Mouse (Mus musculus) heart, adult 18-20 months (tissue): ENCODE measurements around the gene Dennd5a. TPM values are rescaled to one million over a fixed set of nuclear protein-coding genes. Genes with fewer than 3 reads are reported as not detected.
"Not testable (repeated sequence)": the region's sequence is repeated elsewhere in the genome, so short reads cannot be mapped to it uniquely, and the experiment has no call there.

Experiments
- DNase-seq, 2 experiments: peaks; one replicate each; pipeline ENCODE4 v3.0.0; 2021 to 2022; ENCODE audit warnings: mixed read lengths in 1 of 2
- long read RNA-seq, 2 experiments: library from polyadenylated mRNA; stranded (forward); transcript quantifications; one replicate each; pipeline ENCODE4 v2.0.0; 2021
- total RNA-seq, 2 experiments: library from RNA; stranded (reverse); gene quantifications; 2 replicates each; pipeline ENCODE4 v1.2.3; 2021

Gene Dennd5a
- total RNA-seq: 100 to 1,000 TPM; 122 to 123 TPM
- long read RNA-seq, experiment 1, full-length matches to known transcripts: 43 of 73 reads
- long read RNA-seq, experiment 1, partial matches to known transcripts: 23 of 73 reads
- long read RNA-seq, experiment 1, other reads (novel, unspliced or antisense): 7 of 73 reads
- long read RNA-seq, experiment 2, full-length matches to known transcripts: 15 of 29 reads
- long read RNA-seq, experiment 2, partial matches to known transcripts: 12 of 29 reads
- long read RNA-seq, experiment 2, other reads (novel, unspliced or antisense): 2 of 29 reads

DNA sequence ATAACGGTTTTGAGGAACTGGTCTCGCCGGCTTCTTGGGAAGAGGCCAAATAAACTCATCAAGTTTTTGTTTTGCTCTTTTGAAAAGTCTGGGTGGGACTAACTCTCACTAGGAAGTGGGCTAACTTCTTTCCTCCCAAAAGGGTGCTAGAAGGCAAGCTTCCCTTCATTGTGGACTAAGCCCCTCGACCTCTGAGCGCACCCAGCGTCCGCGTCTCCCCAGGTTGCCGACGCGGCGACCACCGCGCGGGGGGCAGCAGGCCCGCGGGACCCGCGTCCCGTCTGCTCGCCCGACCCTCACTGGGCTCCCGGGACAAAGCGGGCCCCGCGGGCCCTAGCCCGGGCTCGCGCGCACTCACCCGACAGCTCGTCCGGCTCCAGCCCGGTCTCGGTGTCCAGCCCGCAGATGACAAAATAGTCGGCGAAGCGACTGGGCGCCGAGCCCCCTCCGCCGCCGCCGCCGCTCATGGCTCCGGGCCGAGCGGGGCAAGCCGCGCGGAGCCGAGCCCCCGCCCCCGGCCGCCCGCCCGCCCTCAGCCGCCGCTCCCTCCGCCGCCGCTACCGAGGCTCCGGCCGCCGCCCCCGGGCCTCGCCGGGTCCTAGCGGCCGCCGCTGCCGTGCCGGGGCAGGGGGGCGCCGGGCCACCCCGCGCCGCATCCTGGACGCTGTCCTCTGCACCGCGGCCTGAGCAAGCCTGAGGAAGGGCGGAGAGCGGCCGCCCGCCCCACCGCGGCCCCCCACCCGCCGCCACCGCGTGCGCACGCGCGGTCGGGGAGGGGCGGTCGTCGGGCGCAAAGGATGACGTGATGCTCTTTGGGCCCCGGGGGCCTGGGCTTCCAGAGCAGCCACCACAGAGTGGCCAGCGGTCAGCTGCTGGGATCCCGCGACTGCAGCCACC lies at the start of gene Dennd5a:
Gene Dennd5a, minus strand, starts transcription at position 755 of the 897 bp plus-strand sequence.
- DNase-seq: peak; percentile 81 to 88

DNA sequence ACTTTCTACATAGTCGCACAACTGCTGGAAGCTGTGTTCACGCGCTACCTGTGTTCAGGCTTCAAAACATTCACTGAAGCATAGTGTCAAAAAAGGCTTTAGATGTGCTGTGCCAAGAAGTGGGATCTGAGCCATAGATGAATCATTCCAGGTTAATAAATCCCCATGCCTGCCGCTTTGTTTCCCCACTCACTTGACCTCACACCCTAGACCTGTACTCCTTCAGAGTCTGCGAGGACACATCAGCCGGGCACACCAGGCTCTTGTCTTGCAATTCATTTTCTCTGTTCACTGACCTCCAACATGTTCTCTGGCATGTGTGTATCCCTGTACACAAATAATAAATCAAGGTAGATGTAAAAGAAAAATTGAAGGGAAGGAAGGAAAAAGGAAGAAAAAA lies 48.8 kb upstream of the Dennd5a start:
- DNase-seq: no peak

DNA sequence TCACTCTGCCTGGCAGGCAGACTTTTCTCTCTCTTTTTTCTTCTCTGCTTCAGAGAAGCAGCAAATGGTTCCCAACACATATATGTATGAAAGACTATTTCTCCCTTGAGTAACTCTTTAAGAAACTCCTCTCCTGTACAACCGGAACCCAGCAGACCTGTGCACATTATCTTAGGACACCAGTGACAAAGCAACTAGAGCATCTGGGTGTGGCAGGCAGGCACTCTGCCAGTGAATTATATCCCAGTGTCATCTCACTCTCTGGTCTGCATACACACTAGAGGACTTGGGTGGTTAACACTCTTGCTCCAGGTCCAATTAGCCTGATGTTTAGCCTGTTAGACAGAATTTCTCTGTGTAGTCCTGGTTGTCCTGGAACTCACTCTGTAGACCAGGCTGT lies 48.2 kb upstream of the Dennd5a start:
- DNase-seq: no peak

DNA sequence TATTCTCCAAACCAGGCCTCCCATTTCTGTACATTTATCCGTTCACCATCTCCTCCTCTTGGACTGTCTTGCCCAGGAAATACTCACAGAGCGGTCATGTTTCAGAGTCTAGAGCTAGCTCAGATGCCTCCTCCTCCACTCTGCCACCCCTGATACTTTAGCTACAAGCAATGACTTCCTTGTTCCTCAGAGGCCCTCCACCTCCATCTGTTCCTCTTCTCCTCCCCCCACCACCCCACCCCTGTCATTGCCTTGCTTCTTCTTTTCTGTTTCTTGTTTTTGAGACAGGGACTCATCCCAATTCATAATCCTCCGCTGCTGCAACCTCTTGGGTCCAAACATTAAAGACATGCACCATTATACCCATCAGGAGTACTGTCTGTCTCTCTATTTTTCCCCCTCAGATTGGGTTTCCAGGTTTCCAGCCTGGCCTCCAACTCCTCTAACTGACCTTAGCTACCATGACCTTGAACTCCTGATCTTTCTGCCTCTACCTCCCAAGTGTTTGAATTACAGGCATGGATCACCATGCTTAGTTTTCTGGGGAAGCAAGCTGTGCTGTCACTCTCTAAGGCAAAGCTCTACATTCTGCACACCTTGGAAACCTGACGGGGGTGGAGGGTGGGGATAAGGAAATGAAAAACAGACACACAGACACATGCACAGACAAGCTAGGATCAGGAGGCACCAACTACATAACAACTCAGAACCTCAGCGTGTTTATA lies 46.4 kb upstream of the Dennd5a start:
- DNase-seq: peak in 1 of 2 experiments; percentile 11

DNA sequence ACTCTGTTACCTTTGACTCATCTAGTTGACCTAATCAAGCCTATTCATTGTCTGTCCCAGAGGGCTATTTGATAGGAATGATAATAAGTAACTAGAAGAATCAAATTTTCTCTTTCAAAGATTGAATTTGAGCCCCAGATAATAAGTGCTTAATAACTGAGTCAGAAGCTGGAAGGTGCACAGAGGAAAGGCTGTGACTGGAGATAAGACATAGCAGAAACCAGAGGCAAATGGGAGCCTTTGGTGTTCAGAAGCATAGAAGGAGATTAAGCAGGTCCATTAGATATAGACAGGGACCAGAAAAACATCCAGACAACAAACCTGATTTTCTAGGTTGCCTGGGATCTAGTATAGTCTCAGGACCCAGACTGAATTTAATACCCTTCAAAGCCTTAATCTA lies 45.7 kb upstream of the Dennd5a start:
- DNase-seq: no peak

DNA sequence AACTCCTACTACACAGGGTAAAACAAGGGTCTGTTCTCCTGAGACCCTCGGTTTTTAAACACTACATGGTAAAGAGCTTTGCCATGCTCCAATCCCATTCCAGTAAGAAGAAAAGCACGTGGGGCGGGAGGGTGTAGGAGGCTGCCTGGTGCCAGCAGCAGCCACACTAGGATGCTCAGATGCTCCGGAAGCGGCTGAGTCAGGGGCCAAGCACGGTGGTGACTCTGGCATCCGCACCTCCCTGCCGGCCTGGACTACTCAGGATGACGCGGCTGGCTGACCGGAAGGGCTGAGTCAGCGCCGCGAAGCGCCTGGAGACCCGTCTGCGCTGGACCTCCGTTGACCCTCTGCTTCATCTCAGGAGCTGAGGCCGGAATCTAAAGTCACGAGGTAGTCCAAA lies 42.7 kb upstream of the Dennd5a start:
- DNase-seq: peak; percentile 42 to 64

DNA sequence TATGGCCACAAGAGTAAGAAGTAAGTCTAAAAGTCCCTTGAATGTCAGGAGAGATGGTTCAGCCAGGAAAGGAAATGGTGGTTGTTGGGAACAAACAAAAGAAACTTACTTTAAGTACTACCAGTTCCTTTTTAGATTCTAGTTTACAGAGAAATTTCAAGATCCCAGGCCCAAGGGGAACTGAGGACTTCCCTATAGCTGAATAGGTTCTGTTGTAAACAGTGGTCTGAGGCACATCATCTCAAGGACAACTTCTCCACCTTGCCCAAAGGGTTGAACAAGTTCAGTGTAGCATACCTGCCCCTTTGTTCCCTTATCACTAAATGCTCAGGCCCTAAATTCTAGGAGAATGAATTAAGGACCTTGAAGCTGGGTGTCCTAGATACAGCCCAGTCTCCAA lies 41.8 kb upstream of the Dennd5a start:
- peak in 1 of 2 experiments; percentile 9 for DNase-seq

DNA sequence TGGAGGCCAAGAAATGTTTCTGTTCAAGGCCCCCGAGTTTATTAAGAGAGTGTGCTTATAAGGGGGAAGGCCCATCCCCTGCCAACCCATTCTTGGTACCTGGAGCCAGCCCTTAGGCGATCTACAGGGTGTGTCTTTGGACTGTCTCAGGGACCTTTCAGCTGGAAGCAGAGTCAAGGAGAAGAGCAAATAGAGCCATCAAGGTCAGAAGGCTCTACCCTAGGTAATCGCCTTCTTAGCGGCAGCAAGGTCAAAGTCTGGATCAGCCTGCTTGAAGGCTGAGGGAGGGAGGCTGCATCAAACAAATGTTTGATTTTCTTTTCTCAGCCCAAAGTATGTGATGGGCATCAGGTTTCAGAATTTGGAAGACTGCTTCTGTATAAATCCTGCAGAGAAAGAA lies 38.1 kb upstream of the Dennd5a start:
- DNase-seq: no peak

DNA sequence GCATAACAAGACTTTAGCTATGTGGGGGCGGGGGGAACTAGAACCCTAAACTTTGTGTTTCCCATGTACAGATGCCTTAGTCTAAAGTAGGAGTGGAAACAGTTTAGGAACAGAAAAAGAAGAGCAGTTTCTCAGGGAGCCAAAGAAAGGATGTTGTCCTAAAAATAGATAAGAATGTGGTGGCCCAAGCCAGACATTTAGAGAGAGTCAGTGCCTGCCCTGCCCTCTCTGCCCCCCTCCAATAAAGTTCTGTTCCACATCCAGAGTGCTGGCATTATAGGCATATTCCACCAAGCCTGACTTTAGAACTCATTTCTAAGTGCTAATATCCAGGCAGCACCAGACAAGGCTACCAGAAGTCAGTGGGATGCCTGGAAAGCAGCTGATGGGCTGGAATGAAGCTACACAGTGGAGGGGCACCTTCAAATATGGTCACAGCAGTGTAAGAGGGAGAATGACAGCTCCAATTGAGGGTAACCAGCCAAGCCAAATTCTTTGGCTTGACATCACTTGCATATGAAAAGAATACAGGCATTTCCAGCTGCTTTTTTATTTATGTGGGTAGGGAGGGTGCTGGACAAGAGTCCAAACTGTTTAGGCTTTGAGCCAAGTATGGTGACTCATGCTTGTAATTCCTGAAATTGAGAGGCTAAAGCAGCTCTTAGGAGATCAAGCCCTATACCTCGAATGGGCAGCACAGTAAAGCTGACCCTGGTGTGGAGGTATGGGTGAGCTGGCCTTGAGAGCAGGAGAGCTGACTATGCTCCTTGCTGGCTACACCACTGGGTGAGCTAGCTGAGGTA lies 33.1 kb upstream of the Dennd5a start:
- peak; percentile 76 to 80 for DNase-seq

DNA sequence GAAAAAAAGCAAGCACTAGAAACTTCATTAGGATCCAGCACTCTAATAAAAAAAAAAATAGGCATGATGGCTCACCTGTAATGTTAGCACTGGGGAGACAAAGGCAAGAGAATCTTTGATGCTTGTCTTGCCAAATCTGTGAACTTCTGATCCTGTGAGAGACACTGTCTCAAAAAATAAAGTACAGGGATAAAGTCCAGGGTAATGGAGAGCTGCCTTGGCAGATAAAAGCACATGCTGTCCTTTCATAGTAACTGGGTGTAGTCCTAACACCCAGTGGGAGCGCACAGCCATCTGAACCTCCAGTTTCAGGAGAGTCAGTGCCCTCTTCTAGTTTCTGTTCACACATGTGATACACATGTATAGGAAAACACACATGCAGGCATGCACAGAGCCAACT lies 31.0 kb upstream of the Dennd5a start:
- no peak for DNase-seq

DNA sequence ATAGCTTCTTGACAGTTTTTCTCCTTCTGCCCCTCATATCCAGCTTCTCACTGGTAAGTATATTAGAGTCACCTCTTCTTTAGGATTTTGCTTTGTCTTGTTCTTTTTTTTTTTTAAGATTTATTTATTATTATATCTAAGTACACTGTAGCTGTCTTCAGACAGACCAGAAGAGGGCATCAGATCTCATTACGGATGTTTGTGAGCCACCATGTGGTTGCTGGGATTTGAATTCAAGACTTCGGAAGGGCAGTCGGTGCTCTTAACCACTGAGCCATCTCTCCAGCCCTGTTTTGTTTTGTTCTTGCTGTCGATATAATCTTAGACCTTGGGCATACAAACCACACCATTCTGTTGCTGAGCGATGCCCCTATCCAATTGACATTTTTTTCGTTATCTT lies 26.5 kb upstream of the Dennd5a start, which contains the start of gene Tmem41b:
Gene Tmem41b, minus strand, starts transcription at position 155 of the 400 bp plus-strand sequence.
- peak; percentile 35 to 46 for DNase-seq

DNA sequence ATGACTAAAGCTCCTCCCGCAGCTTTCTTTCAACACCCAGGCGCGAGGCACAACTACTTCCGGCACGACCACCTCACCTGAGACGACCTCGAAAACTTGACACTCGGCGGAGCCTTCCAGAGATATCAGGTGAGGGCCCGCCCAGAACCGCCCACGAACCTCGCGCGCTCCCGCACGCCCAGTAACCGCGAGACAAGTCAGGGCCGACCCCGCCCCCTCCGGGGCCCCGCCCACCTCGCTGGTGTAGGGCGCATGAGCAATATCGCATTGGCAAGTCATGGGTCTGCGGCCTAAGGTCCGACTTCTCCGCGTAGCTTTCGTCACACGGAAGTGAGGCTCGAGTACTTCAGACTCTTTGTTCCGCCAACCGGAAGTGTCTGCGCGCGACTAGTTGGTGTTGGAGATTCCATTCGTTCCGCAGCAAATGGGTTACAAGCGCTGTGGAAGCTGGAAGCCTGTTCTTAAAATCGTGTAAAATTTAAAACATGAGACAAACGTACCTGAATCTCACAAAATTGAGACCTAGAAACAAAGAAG lies 25.9 kb upstream of the Dennd5a start:
- DNase-seq: peak; percentile 99

DNA sequence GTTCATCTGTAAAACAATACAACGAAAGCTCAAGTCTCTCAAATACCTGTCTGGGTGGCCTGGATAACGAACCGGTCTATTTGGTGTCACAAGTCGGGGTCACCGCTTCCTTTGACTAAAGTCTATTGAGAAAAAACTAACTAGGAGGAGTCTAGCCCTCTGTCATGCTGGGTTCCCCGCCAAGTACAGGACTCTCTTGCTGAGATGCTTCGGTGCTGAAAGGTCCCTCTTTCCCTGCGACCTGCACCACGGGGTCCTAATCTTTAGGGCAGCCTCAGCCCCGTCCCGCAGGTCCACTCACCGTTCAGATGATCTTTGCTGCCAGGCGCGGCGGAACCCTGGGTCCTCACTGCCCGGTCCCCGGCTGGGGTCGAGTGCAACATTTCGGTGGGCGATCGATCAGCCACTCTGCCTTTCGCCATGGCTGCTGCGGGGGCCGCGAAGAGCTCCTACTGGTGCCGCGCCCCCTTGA lies 25.4 kb upstream of the Dennd5a start:
- no peak for DNase-seq

DNA sequence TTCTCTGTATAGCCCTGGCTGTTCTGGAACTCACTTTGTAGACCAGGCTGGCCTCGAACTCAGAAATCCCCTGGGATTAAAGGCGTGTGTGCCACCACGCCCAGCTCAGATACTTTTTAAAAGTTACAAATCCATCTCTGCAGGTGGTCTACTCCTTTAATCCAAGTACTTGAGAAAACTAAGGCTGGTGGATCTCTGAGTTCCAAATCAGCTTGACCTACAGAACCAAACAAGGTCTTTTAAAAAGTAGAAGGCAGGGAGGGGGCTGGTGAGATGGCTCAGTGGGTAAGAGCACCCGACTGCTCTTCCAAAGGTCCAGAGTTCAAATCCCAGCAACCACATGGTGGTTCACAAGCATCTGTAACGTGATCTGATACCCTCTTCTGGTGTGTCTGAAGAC lies 24.3 kb upstream of the Dennd5a start:
- DNase-seq: not testable (repeated sequence)

DNA sequence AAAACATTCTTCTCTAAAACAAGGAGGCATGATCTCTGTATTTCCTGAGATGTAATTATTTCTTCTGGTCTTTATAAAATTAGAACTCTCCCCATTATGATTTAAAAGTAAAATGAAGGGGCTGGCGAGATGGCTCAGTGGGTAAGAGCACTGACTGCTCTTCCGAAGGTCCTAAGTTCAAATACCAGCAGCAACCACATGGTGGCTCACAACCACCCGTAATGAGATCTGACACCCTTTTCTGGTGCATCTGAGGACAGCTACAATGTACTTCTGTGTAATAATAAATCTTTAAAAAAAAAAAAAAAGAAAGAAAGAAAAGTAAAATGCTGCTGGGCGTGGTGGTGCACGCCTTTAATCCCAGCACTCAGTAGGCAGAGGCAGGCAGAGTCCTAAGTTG lies 16.9 kb upstream of the Dennd5a start:
- DNase-seq: peak; percentile 25 to 51

DNA sequence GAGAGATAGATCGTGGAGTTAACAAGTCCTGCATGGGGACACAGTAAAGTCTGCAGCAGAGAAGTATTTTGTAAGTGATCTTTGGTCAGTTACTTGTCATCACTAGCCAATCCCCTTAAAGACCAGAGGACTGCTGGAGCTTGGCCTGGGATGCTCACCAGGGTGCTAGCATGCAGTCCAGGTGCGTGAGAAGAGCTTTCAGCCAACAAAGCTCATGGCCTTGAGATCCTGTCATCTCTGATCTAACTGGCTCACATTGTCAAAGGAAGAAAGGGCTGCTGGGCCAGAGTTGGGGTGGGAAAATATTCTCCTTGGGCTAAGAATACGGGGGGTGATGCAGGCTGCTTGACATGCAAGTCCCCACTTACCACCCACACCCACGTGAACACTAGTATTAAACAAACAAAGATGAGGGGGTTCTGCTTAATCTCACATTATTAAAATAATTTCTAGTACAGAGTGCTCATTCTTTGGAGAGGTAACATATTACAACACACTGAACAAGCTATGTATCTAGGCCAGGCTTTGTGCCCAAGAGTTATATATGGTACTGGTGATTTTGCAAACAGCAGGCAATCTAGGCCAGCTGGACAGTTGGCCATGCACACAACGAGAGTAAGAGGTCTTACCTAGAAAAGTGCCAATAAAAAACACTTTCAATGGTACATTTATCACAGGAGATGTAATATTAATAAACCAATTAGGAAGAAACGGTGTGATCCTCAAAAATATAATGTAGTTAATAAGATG lies 15.9 kb upstream of the Dennd5a start:
- DNase-seq: no peak

DNA sequence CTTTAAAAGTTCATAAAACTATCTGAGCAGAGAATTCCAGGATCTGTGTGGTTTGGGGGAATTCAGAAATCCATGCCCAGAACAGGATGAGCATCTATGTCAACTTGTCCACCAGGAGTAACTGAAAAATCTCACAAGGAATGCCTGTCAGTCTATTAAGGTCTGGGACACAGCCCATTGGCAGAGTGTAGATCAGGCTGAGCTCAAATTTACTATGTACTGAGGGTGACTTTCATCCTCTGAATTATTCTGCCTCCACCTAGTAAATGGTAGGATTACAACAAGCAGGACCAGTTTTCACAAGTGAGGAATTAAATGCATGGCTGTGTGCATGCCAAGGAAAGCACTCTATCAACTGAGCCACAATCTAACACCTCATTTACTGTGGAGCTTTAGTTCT lies 9.3 kb upstream of the Dennd5a start:
- no peak for DNase-seq

DNA sequence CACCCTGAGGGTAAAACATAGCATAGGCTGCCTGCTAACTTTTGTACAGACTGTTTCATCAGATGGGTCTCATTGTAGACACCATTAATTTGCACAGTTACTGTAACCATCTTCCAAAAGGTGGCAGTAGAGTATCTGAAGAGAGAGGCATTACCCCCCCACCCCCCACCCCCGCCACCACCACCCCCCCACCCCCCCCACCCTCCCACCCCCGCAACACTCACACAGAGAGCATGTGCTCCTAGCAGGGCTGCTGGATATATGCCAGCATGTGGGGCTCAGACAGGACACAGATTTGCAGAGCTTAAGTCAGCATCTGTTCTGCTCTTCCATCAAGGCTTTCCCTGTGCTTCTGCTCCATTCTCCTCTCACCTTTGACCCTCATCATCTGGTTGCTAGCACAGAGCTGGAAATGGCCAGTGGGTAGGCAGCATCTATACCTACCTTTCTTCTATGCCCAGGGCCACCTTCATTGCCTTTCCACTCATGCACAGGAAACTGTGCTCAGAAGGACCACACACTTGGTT lies 8.7 kb upstream of the Dennd5a start:
- DNase-seq: peak; percentile 19 to 45

DNA sequence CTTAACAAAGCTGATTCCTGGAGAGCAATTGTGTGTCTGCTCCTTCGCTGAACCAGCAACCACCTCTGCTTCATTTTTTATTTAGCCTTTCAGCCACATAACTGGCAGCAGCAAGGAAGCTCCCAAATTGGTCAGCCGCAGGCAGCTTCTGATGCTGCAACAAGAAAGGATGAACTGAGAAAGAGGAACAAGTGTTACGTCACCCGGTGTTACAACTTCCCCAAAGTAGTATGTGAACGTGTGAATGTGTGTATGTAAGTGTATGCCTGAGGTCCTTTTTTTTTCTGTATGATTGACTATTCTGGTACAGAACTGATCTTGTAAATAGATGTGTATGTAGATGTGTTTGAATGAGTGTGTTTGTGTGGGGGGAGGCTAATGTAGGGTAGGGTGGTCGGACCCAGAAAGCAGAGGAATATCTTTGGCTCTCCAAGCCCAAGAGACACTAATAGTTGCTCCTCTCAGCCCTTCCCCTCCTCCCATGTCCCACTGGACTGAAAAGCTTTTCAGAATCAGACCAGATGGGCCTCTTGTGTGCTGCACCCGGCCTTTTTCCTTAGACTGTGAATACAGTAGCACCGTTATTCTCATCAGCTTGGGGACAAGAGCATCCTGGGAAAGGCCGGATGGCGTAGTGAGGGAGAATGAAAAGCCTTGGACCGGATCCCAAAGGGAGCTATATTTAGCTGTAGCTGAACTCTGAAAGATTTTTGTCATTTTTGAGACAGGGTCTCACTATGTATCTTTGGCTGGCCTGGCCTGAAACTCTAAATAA lies 7.7 kb upstream of the Dennd5a start:
- DNase-seq: peak; percentile 44 to 69

DNA sequence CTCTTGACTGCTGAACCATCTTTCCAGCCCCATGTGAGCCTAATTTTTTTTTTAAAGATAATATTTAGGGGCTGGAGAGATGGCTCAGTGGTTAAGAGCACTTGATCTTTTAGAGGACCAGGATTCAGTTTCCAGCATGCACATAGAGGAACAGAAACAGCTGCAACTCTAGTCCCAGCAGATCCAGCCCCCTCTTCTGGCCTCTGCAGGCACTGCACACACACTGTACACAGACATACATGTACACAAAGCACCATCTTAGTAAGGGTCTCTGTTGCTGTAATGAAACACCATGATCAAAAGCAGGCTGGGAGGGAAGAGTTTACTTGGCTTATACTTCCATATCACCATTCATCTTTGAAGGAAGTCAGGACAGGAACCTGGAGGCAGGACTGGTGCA lies 5.4 kb upstream of the Dennd5a start:
- DNase-seq: no peak
